Mouse (Mus musculus) kidney, postnatal 0 days (tissue): ENCODE measurements around the gene Kptn. TPM values are rescaled to one million over a fixed set of nuclear protein-coding genes. Genes with fewer than 3 reads are reported as not detected.

ENCODE experiments used
- ATAC-seq: fragments of 200-750 bp; cut with Nextera tagmentation; replicated peaks from 2 replicates; pipeline ENCODE4 v1.8.0; 2017; ENCODE audit warnings: low read depth, moderate number of reproducible peaks, moderate TSS enrichment, moderate library complexity; ENCODE audit not compliant: low FRiP score
- DNase-seq: peaks from one replicate; pipeline ENCODE4 v3.0.0-alpha.2; 2016; ENCODE audit warnings: low spot score
- H3K27ac ChIP-seq: fragments of 300-500 bp; sonication (generic); 2 replicates; pipeline ENCODE4 v1.5.1; 2014; ENCODE audit warnings: mild to moderate bottlenecking
- H3K27me3 ChIP-seq: fragments of 300-500 bp; sonication (generic); 2 replicates; pipeline ENCODE4 v1.6.1; 2014; ENCODE audit warnings: low read length, mixed read lengths; ENCODE audit not compliant: insufficient read depth
- H3K36me3 ChIP-seq: fragments of 300-500 bp; sonication (generic); 2 replicates; pipeline ENCODE4 v1.6.1; 2014; ENCODE audit warnings: low read length, mixed read lengths; ENCODE audit not compliant: insufficient read depth
- H3K4me1 ChIP-seq: fragments of 300-500 bp; sonication (generic); replicated peaks from 2 replicates; pipeline ENCODE4 v1.6.1; 2014; ENCODE audit warnings: antibody characterized with exemption, low read length, mixed read lengths; ENCODE audit not compliant: insufficient read depth
- H3K4me2 ChIP-seq: fragments of 300-500 bp; sonication (generic); 2 replicates; pipeline ENCODE4 v1.6.1; 2014; ENCODE audit warnings: mild to moderate bottlenecking, low read length, moderate library complexity, mixed read lengths
- H3K4me3 ChIP-seq: fragments of 300-500 bp; sonication (generic); replicated peaks from 2 replicates; pipeline ENCODE4 v1.5.1; 2014; ENCODE audit warnings: low read depth, low read length
- H3K9ac ChIP-seq: fragments of 300-500 bp; sonication (generic); 2 replicates; pipeline ENCODE4 v1.6.1; 2014; ENCODE audit warnings: low read depth, low read length
- H3K9me3 ChIP-seq: fragments of 300-500 bp; sonication (generic); replicated peaks from 2 replicates; pipeline ENCODE4 v1.6.1; 2016; ENCODE audit warnings: low read length, inconsistent platforms, mixed read lengths
- CTCF ChIP-seq: IDR thresholded peaks from 2 replicates; pipeline ENCODE4 v1.5.1; 2016; ENCODE audit warnings: antibody characterized with exemption, low read depth, mild to moderate bottlenecking, moderate library complexity
- WGBS: fragments of 180-500 bp; shearing (Covaris S2); extraction: QIAGEN DNeasy Blood & Tissue Kit; methylation state at CpG from one replicate; pipeline ENCODE4 v1.1.7; 2014; 5-methylcytosine and 5-hydroxymethylcytosine counted together
- polyA plus RNA-seq: library from polyadenylated mRNA; unstranded; fragments of >200 nt; fragmentation: Nextera tagmentation; extraction: Ambion mirVana; gene quantifications from 2 replicates; pipeline ENCODE4 v1.2.1, GENCODE M21; 2015

The Kptn gene
- polyA plus RNA-seq, 1 experiment from 2014 or later = 21.0 TPM

- TF ChIP-seq CTCF = peak; percentile 3; the same call in 1 of the 2 replicates
- ATAC-seq = peak; percentile 89
- no peaks in the 10 kb centered on the region for H3K27me3 ChIP-seq
- peaks cover 6% of the 10 kb centered on the region; the same call in 1 of the 2 replicates for H3K36me3 ChIP-seq
- peak within 1 kb of the TSS; percentile 57 for H3K9ac ChIP-seq
- peaks cover 9% of the 10 kb centered on the region; the same call in 1 of the 2 replicates for H3K4me1 ChIP-seq
- peak; percentile 90 for DNase-seq
- H3K27ac ChIP-seq = no peak within 1 kb of the TSS; the same call in 1 of the 2 replicates
- peak within 1 kb of the TSS; percentile 45 for H3K4me3 ChIP-seq
- H3K4me2 ChIP-seq = peak within 1 kb of the TSS; percentile 83
- under 1% methylated on average over 12 of the region's 12 CpGs for WGBS
- no peaks in the 10 kb centered on the region for H3K9me3 ChIP-seq
Measured at GRCm38 (mm10) chr7:16129421-16129845, 9.7 kb downstream of the Kptn start, which contains the start of gene Slc8a2. Gene Slc8a2 (plus strand): TSS chr7:16129826.

DNA sequence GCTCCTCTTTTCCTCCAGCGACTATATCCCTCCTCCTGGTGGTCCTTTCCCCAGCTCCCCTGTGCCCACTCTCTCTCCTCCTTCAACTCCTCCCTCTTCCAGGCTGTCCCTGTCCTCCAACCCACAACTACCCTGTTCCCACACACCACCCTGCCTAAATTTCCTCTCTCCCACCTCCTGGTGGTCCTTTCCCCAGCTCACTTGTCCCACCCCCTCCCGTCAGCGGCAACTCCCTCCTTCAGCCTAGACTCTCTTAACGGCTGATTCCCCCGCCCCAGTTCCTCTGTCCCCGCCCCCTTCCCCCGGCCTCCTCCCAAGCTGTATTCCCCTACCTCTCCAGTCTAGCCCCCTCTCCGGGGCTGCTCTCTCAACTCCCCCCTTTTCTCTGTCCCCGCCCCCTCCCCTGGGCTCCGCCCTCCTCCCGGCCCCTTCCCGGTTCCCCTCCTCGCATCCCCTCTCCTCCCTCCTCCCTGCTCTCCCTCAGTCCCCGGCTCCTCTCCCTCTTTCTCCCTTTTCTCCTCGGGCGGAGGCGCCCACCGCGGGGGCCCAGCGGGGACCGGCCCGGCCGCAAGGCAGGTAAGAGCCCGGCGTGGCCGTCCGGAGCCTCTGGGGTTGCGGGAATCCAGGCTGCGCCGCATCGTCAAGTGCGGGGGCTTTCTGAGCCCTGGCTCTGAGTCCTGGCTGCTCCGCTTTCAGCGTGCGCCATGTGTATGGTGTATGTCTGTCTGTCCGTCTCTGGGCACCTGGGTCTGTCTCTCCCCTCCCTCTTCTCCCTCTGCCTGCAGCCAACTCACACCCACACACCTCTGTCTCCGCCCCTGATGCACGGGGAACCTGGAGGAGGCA is 10.4 kb downstream of the Kptn start:
- Histone ChIP-seq H3K4me2 (peak overlapping the region; percentile 83), H3K27ac (no peak overlapping the region; the same call in 1 of the 2 replicates), H3K9me3 (no peaks in the 10 kb centered on the region), H3K27me3 (no peaks in the 10 kb centered on the region), H3K4me3 (peak overlapping the region; percentile 45), H3K9ac (peak overlapping the region; percentile 57), H3K36me3 (peaks cover 1% of the 10 kb centered on the region; the same call in 1 of the 2 replicates), H3K4me1 (peaks cover 9% of the 10 kb centered on the region; the same call in 1 of the 2 replicates)
- 1% methylated on average over 33 of the region's 38 CpGs for WGBS
- TF ChIP-seq CTCF = no peak
- peak; percentile 87 for DNase-seq
- ATAC-seq = peak; percentile 72

DNA sequence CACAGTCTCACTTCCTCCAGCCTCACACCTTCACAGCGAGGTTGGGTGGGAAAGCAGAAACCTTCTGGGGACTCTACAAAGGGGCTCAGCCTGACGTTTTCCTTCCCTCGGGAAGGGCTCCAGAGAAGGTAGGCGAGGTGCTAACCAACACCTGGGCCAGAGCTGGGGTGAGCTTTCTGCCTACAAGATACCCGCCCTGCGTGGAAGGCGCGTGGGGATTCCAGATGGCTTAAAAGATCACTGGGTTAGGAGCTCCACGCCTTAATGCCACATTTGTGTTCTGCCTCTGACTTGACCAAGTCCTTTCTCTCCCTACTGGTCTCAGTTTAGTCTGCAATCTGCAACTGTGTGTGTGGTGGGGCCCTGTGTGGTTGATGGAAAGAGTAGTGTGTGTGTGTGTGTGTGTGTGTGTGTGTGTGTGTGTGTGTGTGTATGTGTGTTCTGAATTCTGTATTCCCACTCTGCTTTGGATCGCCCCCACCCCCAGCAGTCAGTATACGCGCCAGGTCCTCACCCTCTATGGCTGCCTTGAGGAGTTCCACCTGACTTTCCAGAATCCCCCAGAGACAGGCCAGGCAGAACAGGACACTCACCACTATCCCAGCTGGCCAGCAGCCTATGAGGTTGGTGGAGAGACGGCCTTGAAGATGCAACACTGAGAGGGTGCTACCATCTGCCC is 11.4 kb downstream of the Kptn start:
- Histone ChIP-seq H3K4me2 (peak overlapping the region; percentile 83; the same call in 1 of the 2 replicates), H3K27me3 (no peaks in the 10 kb centered on the region), H3K4me3 (peak overlapping the region; percentile 45; the same call in 1 of the 2 replicates), H3K9ac (no peak overlapping the region), H3K27ac (no peak overlapping the region), H3K4me1 (peaks cover 9% of the 10 kb centered on the region; the same call in 1 of the 2 replicates), H3K36me3 (no peaks in the 10 kb centered on the region), H3K9me3 (no peaks in the 10 kb centered on the region)
- no peak for TF ChIP-seq CTCF
- ATAC-seq (no peak), DNase-seq (no peak)
- 27% methylated on average over 13 of the region's 13 CpGs for WGBS

DNA sequence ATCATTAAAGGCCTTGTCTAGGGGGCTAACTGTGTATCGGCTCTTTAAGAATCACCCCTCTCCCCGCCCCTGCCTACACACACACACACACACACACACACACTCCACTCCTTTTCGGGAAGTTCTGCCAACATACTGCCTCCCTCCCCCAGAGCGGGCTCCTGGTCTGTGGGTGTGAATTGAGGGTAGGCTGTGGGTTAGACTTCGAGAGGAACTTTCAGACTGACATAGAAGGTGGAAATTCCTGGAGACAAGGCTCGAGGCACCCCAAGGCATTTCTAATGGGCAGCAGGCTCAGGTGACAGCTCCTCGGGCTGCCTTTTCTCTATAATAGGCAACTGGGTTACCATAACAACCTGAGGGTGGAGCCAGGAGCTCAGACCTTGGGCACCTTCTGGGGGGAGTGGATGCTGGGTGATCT is 12.5 kb downstream of the Kptn start:
- DNase-seq (no peak), ATAC-seq (no peak)
- Histone ChIP-seq H3K4me2 (no peak overlapping the region), H3K36me3 (no peaks in the 10 kb centered on the region), H3K27ac (no peak overlapping the region), H3K9me3 (no peaks in the 10 kb centered on the region), H3K4me1 (peaks cover 9% of the 10 kb centered on the region; the same call in 1 of the 2 replicates), H3K9ac (no peak overlapping the region), H3K27me3 (no peaks in the 10 kb centered on the region), H3K4me3 (no peak overlapping the region)
- no peak for TF ChIP-seq CTCF
- 12% methylated on average over 7 of the region's 7 CpGs for WGBS

GRCm38 (mm10) chr7:16132926-16133325 is 13.2 kb downstream of the Kptn start:
- Histone ChIP-seq H3K4me1 (peaks cover 9% of the 10 kb centered on the region; the same call in 1 of the 2 replicates), H3K4me3 (no peak overlapping the region), H3K36me3 (no peaks in the 10 kb centered on the region), H3K27me3 (no peaks in the 10 kb centered on the region), H3K9ac (no peak overlapping the region), H3K4me2 (no peak overlapping the region), H3K27ac (no peak overlapping the region), H3K9me3 (no peaks in the 10 kb centered on the region)
- no peak for TF ChIP-seq CTCF
- no peak for ATAC-seq
- DNase-seq = no peak
- WGBS = 67% methylated on average over 3 of the region's 3 CpGs

DNA sequence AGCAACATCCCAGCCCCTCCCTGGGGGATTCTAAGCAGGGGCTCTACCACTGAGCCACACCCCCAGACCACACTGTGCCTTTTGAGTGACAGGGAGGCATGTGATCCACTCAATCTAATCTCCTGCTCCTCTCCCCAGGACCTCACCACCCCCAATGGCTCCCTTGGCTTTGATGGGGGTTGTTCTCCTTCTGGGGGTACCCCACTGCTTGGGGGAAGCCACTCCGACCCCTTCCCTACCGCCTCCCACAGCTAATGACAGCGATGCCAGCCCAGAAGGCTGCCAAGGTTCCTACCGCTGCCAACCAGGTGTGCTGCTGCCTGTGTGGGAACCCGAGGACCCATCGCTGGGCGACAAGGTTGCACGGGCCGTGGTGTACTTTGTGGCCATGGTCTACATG is 14.0 kb downstream of the Kptn start:
- Histone ChIP-seq H3K9me3 (no peaks in the 10 kb centered on the region), H3K4me1 (peaks cover 9% of the 10 kb centered on the region; the same call in 1 of the 2 replicates), H3K27ac (no peak overlapping the region), H3K27me3 (no peaks in the 10 kb centered on the region), H3K4me3 (no peak overlapping the region), H3K4me2 (no peak overlapping the region), H3K9ac (no peak overlapping the region), H3K36me3 (no peaks in the 10 kb centered on the region)
- TF ChIP-seq CTCF = no peak
- WGBS = 94% methylated on average over 9 of the region's 9 CpGs
- ATAC-seq = no peak
- DNase-seq = no peak
